Mouse (Mus musculus) bone marrow, adult 2 months (tissue): ENCODE results near the gene Aff3. TPM values are rescaled to one million over a fixed set of nuclear protein-coding genes. Genes with fewer than 3 reads are reported as not detected.

ENCODE experiments used
- H3K27ac ChIP-seq: fragments of 200-500 bp; 2 replicates; pipeline ENCODE4 v1.5.1; 2012; ENCODE audit warnings: low read depth, mild to moderate bottlenecking, control low read depth, inconsistent platforms, low read length; ENCODE audit not compliant: control insufficient read depth, poor library complexity, insufficient read depth
- H3K4me1 ChIP-seq: fragments of 200-500 bp; 2 replicates; pipeline ENCODE4 v1.6.1; 2011; ENCODE audit warnings: low read length; ENCODE audit not compliant: control insufficient read depth, insufficient read depth
- H3K4me3 ChIP-seq: fragments of 200-500 bp; replicated peaks from 2 replicates; pipeline ENCODE3; 2011; ENCODE audit warnings: mild to moderate bottlenecking, low read depth, low read length, control low read depth; ENCODE audit not compliant: control insufficient read depth
- CTCF ChIP-seq: fragments of 200-500 bp; IDR thresholded peaks from 2 replicates; pipeline ENCODE4 v1.5.1; 2011; ENCODE audit warnings: low read length, control low read depth; ENCODE audit not compliant: control insufficient read depth, insufficient read depth
- POLR2A ChIP-seq: fragments of 200-500 bp; IDR thresholded peaks from 2 replicates; pipeline ENCODE4 v1.6.1; 2011; ENCODE audit warnings: low read depth, mild to moderate bottlenecking, control low read depth, low read length, borderline replicate concordance; ENCODE audit not compliant: control insufficient read depth
- WGBS: fragments of 180-500 bp; shearing (Covaris S2); methylation state at CpG from one replicate; pipeline ENCODE4 v1.1.7; 2018; 5-methylcytosine and 5-hydroxymethylcytosine counted together
- polyA plus RNA-seq: library from polyadenylated mRNA; stranded (reverse); fragments of >200 nt; gene quantifications from 2 replicates; pipeline ENCODE4 v1.2.4, GENCODE M21; 2011; ENCODE audit warnings: low replicate concordance; ENCODE audit not compliant: missing spikeins, insufficient read depth, insufficient read length

Aff3 gene
- polyA plus RNA-seq, 1 experiment = 21.5 TPM

GRCm38 (mm10) chr1:38415511-38415910, 249.2 kb downstream of the Aff3 start:
- Histone ChIP-seq H3K4me1 (no peaks in the 10 kb centered on the region), H3K27ac (no peak overlapping the region), H3K4me3 (no peak overlapping the region)
- 76% methylated on average over 6 of the region's 6 CpGs for WGBS
- TF ChIP-seq CTCF = no peak
- no peak for TF ChIP-seq POLR2A

DNA sequence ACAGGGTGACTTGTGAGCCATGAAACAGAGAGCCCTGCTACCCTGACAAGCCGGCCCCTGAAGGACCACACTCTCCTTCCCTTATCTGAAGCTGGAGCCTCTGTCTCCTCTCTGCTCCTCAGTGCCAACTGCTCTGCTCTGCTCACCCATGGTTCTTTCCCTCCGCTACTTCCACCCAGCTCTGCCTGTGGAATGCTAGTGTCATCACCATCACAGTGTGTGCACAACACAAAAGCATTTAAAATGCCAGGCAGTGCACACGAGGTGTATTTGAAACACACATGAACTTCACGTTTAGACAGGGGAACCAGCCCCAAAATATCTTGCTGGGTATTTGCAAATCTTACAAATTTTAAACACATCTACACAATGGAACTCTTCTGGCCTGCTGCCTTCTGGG, 253.6 kb downstream of the Aff3 start:
- Histone ChIP-seq H3K4me3 (no peak overlapping the region), H3K4me1 (no peaks in the 10 kb centered on the region), H3K27ac (no peak overlapping the region)
- TF ChIP-seq POLR2A (no peak), CTCF (no peak)
- WGBS = 76% methylated on average over 4 of the region's 4 CpGs

GRCm38 (mm10) chr1:38410457-38410856, 254.3 kb downstream of the Aff3 start:
- Histone ChIP-seq H3K4me3 (no peak overlapping the region), H3K27ac (no peak overlapping the region), H3K4me1 (no peaks in the 10 kb centered on the region)
- 87% methylated on average over 4 of the region's 4 CpGs for WGBS
- no peak for TF ChIP-seq POLR2A
- TF ChIP-seq CTCF = no peak

DNA sequence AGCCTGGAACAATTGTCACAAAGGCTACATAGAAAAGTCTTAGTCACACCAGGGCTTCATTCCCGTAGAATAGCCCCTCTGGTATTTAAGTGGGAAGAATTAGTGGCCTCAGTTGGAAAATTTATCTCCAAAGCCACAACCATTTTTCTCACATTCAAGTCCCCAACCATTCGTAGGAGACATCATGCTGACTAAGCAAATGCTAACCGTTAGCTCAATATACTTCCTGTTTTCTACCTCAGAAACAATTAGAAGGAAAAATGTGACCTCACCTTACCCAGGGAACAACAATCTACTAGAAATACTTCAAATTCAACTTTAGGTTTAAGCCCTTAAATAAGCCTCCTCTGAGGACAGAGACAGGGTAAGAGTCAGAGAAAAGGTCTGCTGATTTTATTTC, 256.5 kb downstream of the Aff3 start:
- WGBS = 33% methylated on average over 3 of the region's 3 CpGs

GRCm38 (mm10) chr1:38403781-38404180, 261.0 kb downstream of the Aff3 start:
- H3K4me1 ChIP-seq = no peaks in the 10 kb centered on the region
- H3K4me3 ChIP-seq = no peak overlapping the region
- TF ChIP-seq POLR2A = no peak
- TF ChIP-seq CTCF = no peak
- no peak overlapping the region for H3K27ac ChIP-seq
- WGBS = 86% methylated on average over 5 of the region's 5 CpGs

More for the DNA sequence above, 256.5 kb downstream of the Aff3 start:
- TF ChIP-seq CTCF (no peak), POLR2A (no peak)
- Histone ChIP-seq H3K4me1 (no peaks in the 10 kb centered on the region), H3K4me3 (no peak overlapping the region), H3K27ac (no peak overlapping the region)

GRCm38 (mm10) chr1:38401856-38402255, 262.9 kb downstream of the Aff3 start:
- Histone ChIP-seq H3K27ac (no peak overlapping the region), H3K4me1 (no peaks in the 10 kb centered on the region), H3K4me3 (no peak overlapping the region)
- TF ChIP-seq CTCF (no peak), POLR2A (no peak)
- 92% methylated on average over 4 of the region's 4 CpGs for WGBS

DNA sequence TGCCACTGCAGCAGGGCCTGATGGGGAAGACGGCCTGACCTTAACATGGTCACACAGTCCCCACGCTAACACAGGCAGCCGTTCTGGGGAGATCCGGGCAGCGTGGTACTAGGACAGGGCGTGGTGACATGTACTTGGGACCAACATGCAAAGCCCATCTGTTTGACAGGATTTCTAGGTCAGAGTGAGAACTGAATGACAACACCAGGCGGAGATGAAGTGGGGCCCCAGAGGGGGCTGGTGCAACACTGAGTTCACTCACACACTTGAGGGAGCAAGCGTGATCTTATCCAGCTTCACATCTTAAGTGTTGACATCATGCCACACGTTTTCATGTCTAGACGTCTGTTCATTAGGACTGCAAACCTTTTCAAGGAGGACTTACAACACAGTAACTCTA, 265.5 kb downstream of the Aff3 start:
- H3K4me3 ChIP-seq = no peak overlapping the region
- no peak for TF ChIP-seq CTCF
- no peak for TF ChIP-seq POLR2A
- H3K27ac ChIP-seq = no peak overlapping the region
- 80% methylated on average over 10 of the region's 10 CpGs for WGBS
- H3K4me1 ChIP-seq = no peaks in the 10 kb centered on the region

GRCm38 (mm10) chr1:38398566-38398965, 266.2 kb downstream of the Aff3 start:
- Histone ChIP-seq H3K4me1 (no peaks in the 10 kb centered on the region), H3K4me3 (no peak overlapping the region), H3K27ac (no peak overlapping the region)
- 83% methylated on average over 5 of the region's 5 CpGs for WGBS
- no peak for TF ChIP-seq CTCF
- TF ChIP-seq POLR2A = no peak

DNA sequence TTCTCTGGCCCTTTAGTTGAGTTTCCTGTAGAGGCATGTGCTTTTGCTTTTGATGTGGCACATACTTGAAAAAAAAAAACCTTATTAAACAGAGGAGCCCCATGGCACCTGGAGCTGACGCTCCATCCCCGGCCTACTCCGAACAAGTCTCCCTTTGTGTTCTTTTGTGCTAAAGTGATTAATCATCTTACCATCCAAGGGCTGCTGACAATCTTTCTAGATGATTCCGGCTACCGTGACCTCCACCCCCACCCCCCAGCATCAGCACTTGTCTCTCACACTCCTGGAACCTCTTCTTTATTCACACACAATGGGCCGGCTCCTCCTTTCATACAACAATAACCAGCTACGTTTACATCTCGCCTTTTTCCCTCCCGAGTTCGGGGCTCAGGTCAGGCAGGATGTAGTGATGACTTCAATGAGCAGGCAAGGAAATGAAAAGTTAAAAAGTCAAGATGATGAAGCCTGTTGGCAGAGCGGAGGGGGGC, 269.5 kb downstream of the Aff3 start:
- Histone ChIP-seq H3K4me3 (no peak overlapping the region), H3K4me1 (no peaks in the 10 kb centered on the region), H3K27ac (no peak overlapping the region)
- TF ChIP-seq CTCF = no peak
- TF ChIP-seq POLR2A = no peak
- 81% methylated on average over 11 of the region's 11 CpGs for WGBS
